Mouse (Mus musculus) kidney, embryonic 15.5 days (tissue): ENCODE data around the gene Eif4a2. TPM values are rescaled to one million over a fixed set of nuclear protein-coding genes. Genes with fewer than 3 reads are reported as not detected.
"Not testable (repeated sequence)": the region's sequence is repeated elsewhere in the genome, so short reads cannot be mapped to it uniquely, and the experiment has no call there.

ENCODE experiments used
- ATAC-seq: fragments of 200-750 bp; cut with Nextera tagmentation; replicated peaks from 2 replicates; pipeline ENCODE4 v1.8.0; 2017; ENCODE audit warnings: moderate TSS enrichment; ENCODE audit not compliant: low FRiP score
- H3K27ac ChIP-seq: fragments of 300-500 bp; sonication (generic); 2 replicates; pipeline ENCODE4 v1.5.1; 2015; ENCODE audit warnings: mild to moderate bottlenecking, inconsistent platforms
- H3K27me3 ChIP-seq: fragments of 300-500 bp; sonication (generic); 2 replicates; pipeline ENCODE4 v1.6.1; 2015; ENCODE audit warnings: inconsistent platforms
- H3K36me3 ChIP-seq: fragments of 300-500 bp; sonication (generic); 2 replicates; pipeline ENCODE4 v1.6.1; 2015; ENCODE audit warnings: inconsistent platforms
- H3K4me1 ChIP-seq: fragments of 300-500 bp; sonication (generic); 2 replicates; pipeline ENCODE4 v1.6.1; 2015; ENCODE audit warnings: inconsistent platforms
- H3K4me2 ChIP-seq: fragments of 300-500 bp; sonication (generic); 2 replicates; pipeline ENCODE4 v1.6.1; 2015; ENCODE audit warnings: moderate library complexity, mild to moderate bottlenecking, inconsistent platforms
- H3K4me3 ChIP-seq: fragments of 300-500 bp; sonication (generic); replicated peaks from 2 replicates; pipeline ENCODE4 v1.5.1; 2015; ENCODE audit warnings: mild to moderate bottlenecking, inconsistent platforms
- H3K9ac ChIP-seq: fragments of 300-500 bp; sonication (generic); 2 replicates; pipeline ENCODE4 v1.6.1; 2015; ENCODE audit warnings: mild to moderate bottlenecking, inconsistent platforms
- H3K9me3 ChIP-seq: fragments of 300-500 bp; sonication (generic); replicated peaks from 2 replicates; pipeline ENCODE4 v1.6.1; 2016; ENCODE audit warnings: inconsistent platforms
- WGBS: fragments of 180-500 bp; shearing (Covaris S2); methylation state at CpG from one replicate; pipeline ENCODE4 v1.1.7; 2015; ENCODE audit warnings: mixed read lengths; 5-methylcytosine and 5-hydroxymethylcytosine counted together
- polyA plus RNA-seq: library from polyadenylated mRNA; unstranded; fragments of >200 nt; fragmentation: Nextera tagmentation; extraction: Ambion mirVana; gene quantifications from 2 replicates; pipeline ENCODE4 v1.2.1, GENCODE M21; 2015

The Eif4a2 gene
- polyA plus RNA-seq = 217 and 225 TPM in 2 replicates

- WGBS = under 1% methylated on average over 71 of the region's 71 CpGs
- Histone ChIP-seq H3K9me3 (no peaks in the 10 kb centered on the region), H3K9ac (peak within 1 kb of the TSS; percentile 100), H3K27ac (peak within 1 kb of the TSS; percentile 98), H3K27me3 (no peaks in the 10 kb centered on the region), H3K36me3 (peaks cover 39% of the 10 kb centered on the region), H3K4me3 (peak within 1 kb of the TSS; percentile 86), H3K4me1 (peaks cover 40% of the 10 kb centered on the region), H3K4me2 (peak within 1 kb of the TSS; percentile 81)
- peak; percentile 94 for ATAC-seq
Observed at GRCm38 (mm10) chr16:23107231-23107942, at the start of gene Eif4a2. Gene Eif4a2 (plus strand): TSS chr16:23107444.

GRCm38 (mm10) chr16:23057668-23058447 lies 49.4 kb upstream of the Eif4a2 start, which contains the start of gene Kng1:
Gene Kng1 (plus strand): TSS chr16:23057865.
- 47% methylated on average over 1 of the region's 1 CpGs for WGBS
- not testable (repeated sequence) for H3K27ac ChIP-seq, H3K36me3 ChIP-seq, H3K4me2 ChIP-seq, H3K27me3 ChIP-seq, H3K4me3 ChIP-seq, H3K9me3 ChIP-seq, H3K9ac ChIP-seq, ATAC-seq, H3K4me1 ChIP-seq

- ATAC-seq, H3K9me3 ChIP-seq, H3K36me3 ChIP-seq, H3K4me1 ChIP-seq, H3K4me2 ChIP-seq, H3K9ac ChIP-seq, H3K4me3 ChIP-seq, H3K27me3 ChIP-seq, H3K27ac ChIP-seq: not testable (repeated sequence)
- 55% methylated on average over 4 of the region's 4 CpGs for WGBS
Observed at GRCm38 (mm10) chr16:23059630-23060029, 47.6 kb upstream of the Eif4a2 start.

- peak; percentile 92 for ATAC-seq
- H3K9ac ChIP-seq, H3K36me3 ChIP-seq, H3K9me3 ChIP-seq, H3K4me3 ChIP-seq, H3K27me3 ChIP-seq, H3K4me1 ChIP-seq, H3K4me2 ChIP-seq: not testable (repeated sequence)
- WGBS = 49% methylated on average over 5 of the region's 5 CpGs
- H3K27ac ChIP-seq = peak overlapping the region; percentile 76
Observed at GRCm38 (mm10) chr16:23060781-23061325, 46.4 kb upstream of the Eif4a2 start.

DNA sequence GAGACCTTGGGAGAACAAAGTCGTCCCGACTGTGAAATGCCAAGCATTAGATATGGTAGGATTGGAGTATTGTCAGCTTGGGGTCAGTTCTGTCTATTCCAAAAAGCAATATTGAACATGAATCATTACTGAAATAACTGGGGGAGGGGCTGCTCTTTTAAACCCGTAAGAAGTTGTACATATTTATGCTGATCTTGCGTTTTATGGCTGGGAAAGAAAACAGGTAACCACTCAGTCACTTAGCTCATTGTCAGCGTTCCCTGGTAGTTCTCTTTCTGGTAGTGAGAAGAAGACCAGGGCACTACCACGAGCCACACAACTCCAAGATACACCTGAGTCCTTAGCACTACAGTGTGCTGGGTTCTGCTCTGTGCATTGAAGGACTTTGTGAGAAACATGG lies 29.7 kb upstream of the Eif4a2 start:
- ATAC-seq, H3K36me3 ChIP-seq, H3K27ac ChIP-seq, H3K9ac ChIP-seq, H3K4me2 ChIP-seq, H3K4me3 ChIP-seq, H3K4me1 ChIP-seq, H3K9me3 ChIP-seq, H3K27me3 ChIP-seq: not testable (repeated sequence)
- WGBS = 81% methylated on average over 6 of the region's 6 CpGs

- not testable (repeated sequence) for H3K9ac ChIP-seq, H3K4me2 ChIP-seq, H3K36me3 ChIP-seq, H3K27me3 ChIP-seq, ATAC-seq, H3K9me3 ChIP-seq, H3K4me1 ChIP-seq, H3K27ac ChIP-seq, H3K4me3 ChIP-seq
- whole genome bisulfite sequencing = 71% methylated on average over 8 of the region's 8 CpGs
Observed at GRCm38 (mm10) chr16:23087159-23087558, 20.1 kb upstream of the Eif4a2 start.

- not testable (repeated sequence) for H3K27me3 ChIP-seq, H3K9ac ChIP-seq, ATAC-seq, H3K36me3 ChIP-seq, H3K4me1 ChIP-seq, H3K9me3 ChIP-seq, H3K27ac ChIP-seq, H3K4me2 ChIP-seq, H3K4me3 ChIP-seq
- 47% methylated on average over 4 of the region's 4 CpGs for WGBS
Observed at GRCm38 (mm10) chr16:23087712-23088111, 19.5 kb upstream of the Eif4a2 start.

DNA sequence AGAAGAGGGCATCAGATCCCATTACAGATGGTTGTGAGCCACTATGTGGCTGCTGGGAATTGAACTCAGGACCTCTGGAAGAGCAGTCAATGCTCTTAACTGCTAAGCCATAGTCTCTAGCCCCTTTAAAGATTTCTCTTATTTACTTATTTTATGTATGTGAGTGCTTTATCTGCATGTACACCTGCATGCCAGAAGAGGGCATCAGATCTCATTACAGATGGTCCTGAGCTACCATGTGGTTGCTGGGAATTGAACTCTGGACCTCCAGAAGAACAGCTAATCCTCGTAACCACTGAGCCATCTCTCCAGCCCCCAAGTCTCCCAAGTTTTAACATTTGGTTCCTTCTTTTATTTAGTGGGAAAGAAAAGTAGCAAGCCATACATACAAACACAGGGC lies 18.8 kb upstream of the Eif4a2 start:
- H3K4me3 ChIP-seq, H3K36me3 ChIP-seq: not testable (repeated sequence)
- 89% methylated on average over 1 of the region's 1 CpGs for WGBS

GRCm38 (mm10) chr16:23091345-23091744 lies 15.9 kb upstream of the Eif4a2 start:
- H3K9ac ChIP-seq, H3K4me1 ChIP-seq, H3K4me3 ChIP-seq, ATAC-seq, H3K9me3 ChIP-seq, H3K27ac ChIP-seq, H3K36me3 ChIP-seq, H3K4me2 ChIP-seq, H3K27me3 ChIP-seq: not testable (repeated sequence)

More for the DNA sequence above, 18.8 kb upstream of the Eif4a2 start:
- not testable (repeated sequence) for H3K27ac ChIP-seq, H3K9ac ChIP-seq, H3K4me1 ChIP-seq, H3K9me3 ChIP-seq, H3K27me3 ChIP-seq, H3K4me2 ChIP-seq, ATAC-seq

GRCm38 (mm10) chr16:23093321-23093953 lies 13.8 kb upstream of the Eif4a2 start:
- no peaks in the 10 kb centered on the region for H3K36me3 ChIP-seq
- 78% methylated on average over 13 of the region's 13 CpGs for WGBS

GRCm38 (mm10) chr16:23094136-23094535 lies 13.1 kb upstream of the Eif4a2 start:
- no peaks in the 10 kb centered on the region for H3K36me3 ChIP-seq
- no peak for ATAC-seq
- 86% methylated on average over 6 of the region's 6 CpGs for WGBS
- H3K4me2 ChIP-seq = no peak overlapping the region
- no peaks in the 10 kb centered on the region for H3K9me3 ChIP-seq
- no peaks in the 10 kb centered on the region for H3K4me1 ChIP-seq
- no peak overlapping the region for H3K9ac ChIP-seq
- H3K27me3 ChIP-seq = no peaks in the 10 kb centered on the region
- H3K4me3 ChIP-seq = no peak overlapping the region
- no peak overlapping the region for H3K27ac ChIP-seq

More at GRCm38 (mm10) chr16:23093321-23093953, 13.8 kb upstream of the Eif4a2 start:
- H3K27me3 ChIP-seq = no peaks in the 10 kb centered on the region
- no peak overlapping the region for H3K4me3 ChIP-seq
- ATAC-seq = no peak
- no peak overlapping the region for H3K4me2 ChIP-seq
- H3K4me1 ChIP-seq = no peaks in the 10 kb centered on the region
- H3K9me3 ChIP-seq = no peaks in the 10 kb centered on the region
- H3K27ac ChIP-seq = no peak overlapping the region
- H3K9ac ChIP-seq = no peak overlapping the region

DNA sequence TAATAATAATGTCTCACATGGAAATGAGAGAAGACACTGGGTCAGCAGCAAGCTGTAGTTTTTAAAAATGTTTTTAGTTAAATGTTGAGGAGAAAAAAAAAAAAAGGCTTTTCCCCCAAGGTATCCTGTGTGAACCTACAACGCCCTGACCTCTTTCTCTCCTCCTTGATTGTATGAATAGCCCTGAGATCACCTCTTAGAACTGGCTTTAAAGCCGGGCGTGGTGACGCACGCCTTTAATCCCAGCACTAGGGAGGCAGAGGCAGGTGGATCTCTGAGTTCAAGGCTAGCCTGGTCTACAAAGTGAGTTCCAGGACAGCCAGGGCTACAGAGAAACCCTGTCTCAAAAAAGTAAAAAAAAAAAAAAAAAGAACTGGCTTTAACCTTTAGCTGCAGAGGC lies 11.7 kb upstream of the Eif4a2 start:
- not testable (repeated sequence) for H3K36me3 ChIP-seq, H3K4me3 ChIP-seq, H3K4me2 ChIP-seq, H3K9me3 ChIP-seq, H3K4me1 ChIP-seq, ATAC-seq, H3K9ac ChIP-seq, H3K27ac ChIP-seq, H3K27me3 ChIP-seq
- WGBS = 89% methylated on average over 5 of the region's 5 CpGs
